Mouse (Mus musculus) liver, adult (tissue): ENCODE results near the gene Sgpl1.

ENCODE experiments used
- GATA4 ChIP-seq: IDR thresholded peaks from 2 replicates; pipeline ENCODE4 v1.6.1; 2014; ENCODE audit warnings: mild to moderate bottlenecking, low read length; ENCODE audit not compliant: insufficient replicate concordance

Sgpl1 gene

GRCm38 (mm10) chr10:61147157-61148040 is at the start of gene Sgpl1:
Sgpl1 (minus strand) TSS chr10:61147703.
- TF ChIP-seq GATA4: peak; percentile 72; the same call in 1 of the 2 replicates

GRCm38 (mm10) chr10:61195718-61196291 is 48.3 kb upstream of the Sgpl1 start:
- TF ChIP-seq GATA4: no peak

GRCm38 (mm10) chr10:61195216-61195615 is 47.7 kb upstream of the Sgpl1 start:
- TF ChIP-seq GATA4: no peak

GRCm38 (mm10) chr10:61194611-61195010 is 47.1 kb upstream of the Sgpl1 start:
- no peak for TF ChIP-seq GATA4

GRCm38 (mm10) chr10:61188010-61188409 is 40.5 kb upstream of the Sgpl1 start:
- no peak for TF ChIP-seq GATA4

GRCm38 (mm10) chr10:61187001-61187400 is 39.5 kb upstream of the Sgpl1 start:
- no peak for TF ChIP-seq GATA4

GRCm38 (mm10) chr10:61179927-61180326 is 32.4 kb upstream of the Sgpl1 start:
- no peak for TF ChIP-seq GATA4

- no peak for TF ChIP-seq GATA4
Measured at GRCm38 (mm10) chr10:61178687-61179086, 31.2 kb upstream of the Sgpl1 start.

- TF ChIP-seq GATA4: no peak
Measured at GRCm38 (mm10) chr10:61177751-61178150, 30.2 kb upstream of the Sgpl1 start.

- TF ChIP-seq GATA4: no peak
Measured at GRCm38 (mm10) chr10:61176221-61176790, 28.8 kb upstream of the Sgpl1 start.

- TF ChIP-seq GATA4: no peak
Measured at GRCm38 (mm10) chr10:61175442-61176204, 28.1 kb upstream of the Sgpl1 start.

- TF ChIP-seq GATA4: no peak
Measured at GRCm38 (mm10) chr10:61174711-61175441, 27.4 kb upstream of the Sgpl1 start.

- TF ChIP-seq GATA4: no peak
Measured at GRCm38 (mm10) chr10:61172496-61172895, 25.0 kb upstream of the Sgpl1 start.

GRCm38 (mm10) chr10:61171654-61172053 is 24.2 kb upstream of the Sgpl1 start, which contains the start of gene Tbata:
Tbata (plus strand) TSS chr10:61171954.
- no peak for TF ChIP-seq GATA4

GRCm38 (mm10) chr10:61168393-61168792 is 20.9 kb upstream of the Sgpl1 start:
- no peak for TF ChIP-seq GATA4
